In genomic region chr6:149355799-149356198, GRCm38 (mm10) we compare ENCODE assay signal across 8 mouse cellular contexts. TPM values are rescaled to one million over a fixed set of nuclear protein-coding genes. Genes with fewer than 3 reads are reported as not detected.
DNase-seq lines count a peak whose midpoint lies in the region; ATAC-seq and TF ChIP-seq lines count a peak whose summit lies in the region.
"Not testable (repeated sequence)": the region's sequence is repeated elsewhere in the genome, so short reads cannot be mapped to it uniquely, and the experiment has no call there.

No protein-coding gene starts in this region.

- WGBS in liver, embryonic 15.5 days (ENCODE audit: insufficient replicate concordance), result 25% methylated on average over 4 of the region's 4 CpGs

- H3K36me3 ChIP-seq in G1E (replicated peaks); liver, embryonic 15.5 days (replicated peaks): not testable (repeated sequence)

- TF ChIP-seq CTCF in G1E (IDR thresholded peaks at IDR 0.05; ENCODE audit: low read depth, low read length); bone marrow macrophage, adult 2 months (IDR thresholded peaks at IDR 0.05; ENCODE audit: low read depth, low read length): not testable (repeated sequence)

- not testable (repeated sequence) for H3K4me1 ChIP-seq in G1E (ENCODE audit: insufficient read depth, low read depth, low read length); bone marrow macrophage, adult 2 months (ENCODE audit: control insufficient read depth, insufficient read depth, low read length); liver, embryonic 15.5 days (replicated peaks)

- TF ChIP-seq POLR2A in bone marrow macrophage, adult 2 months (IDR thresholded peaks at IDR 0.05; ENCODE audit: borderline replicate concordance, low read depth, low read length), result not testable (repeated sequence)

- not testable (repeated sequence) for H3K9ac ChIP-seq in liver, embryonic 15.5 days

- H3K27ac ChIP-seq in bone marrow macrophage, adult 2 months (ENCODE audit: insufficient read depth, low read depth, low read length), result peak overlapping the region; percentile 2
- H3K27ac ChIP-seq in liver, embryonic 15.5 days (replicated peaks), result not testable (repeated sequence)

- H3K27me3 ChIP-seq in G1E (ENCODE audit: insufficient read depth, low read length); liver, embryonic 15.5 days: not testable (repeated sequence)

- not testable (repeated sequence) for H3K4me3 ChIP-seq in G1E (ENCODE audit: low read depth, low read length); bone marrow macrophage, adult 2 months (ENCODE audit: insufficient read depth, low read length); liver, embryonic 15.5 days (replicated peaks)

- H3K4me2 ChIP-seq in liver, embryonic 15.5 days, result not testable (repeated sequence)

- DNase-seq in A20 (ENCODE audit: low read depth, low spot score) (peak; percentile 92), liver (peak; percentile 12)
- DNase-seq in G1E (ENCODE audit: low spot score), result not testable (repeated sequence)
- DNase-seq in urinary bladder, postnatal 14 days (ENCODE audit: low spot score), result peak; percentile 28

- peak; percentile 8; the same call in 1 of the 2 replicates for ATAC-seq in G1E (ENCODE audit: extremely low read depth, insufficient number of reproducible peaks, low FRiP score, poor library complexity, severe bottlenecking)
- ATAC-seq in erythroid progenitor cell, adult 5-6 weeks (replicated peaks; ENCODE audit: low FRiP score, poor library complexity, severe bottlenecking), result 0 out of 2 replicates have a peak, but pooled peaks have one; percentile 25
- ATAC-seq in liver, embryonic 15.5 days (ENCODE audit: insufficient read depth), result peak; percentile 78
- peak; percentile 90 for ATAC-seq in megakaryocyte-erythroid progenitor cell, adult 5-6 weeks (replicated peaks; ENCODE audit: low FRiP score, low TSS enrichment, poor library complexity, severe bottlenecking)

- H3K9me3 ChIP-seq in G1E (replicated peaks); liver, embryonic 15.5 days (replicated peaks): not testable (repeated sequence)

RNA-seq across cellular contexts. Expression of gene Resf1, which starts 46.6 kb away (rescaled TPM):
- total RNA-seq in G1E (2014; fragmentation: Nextera tagmentation), result 356 and 386 TPM in 2 replicates
- 114 and 149 TPM in 2 replicates for total RNA-seq in G1E (2017)
- 28.5 and 50.2 TPM in 2 replicates for polyA plus RNA-seq in G1E (2012)
- 46.4 and 50.0 TPM in 2 replicates for polyA plus RNA-seq in bone marrow macrophage, adult 2 months (2012; ENCODE audit: insufficient read depth, insufficient read length, missing spikeins)
- 113 and 155 TPM in 2 replicates for total RNA-seq in erythroid progenitor cell, adult 5-6 weeks (2015; ENCODE audit: low replicate concordance)
- 109 and 117 TPM in 2 replicates for total RNA-seq in erythroid progenitor cell, adult 5-6 weeks (2017; ENCODE audit: low replicate concordance)
- 26.6 and 27.3 TPM in 2 replicates for polyA plus RNA-seq in liver, embryonic 15.5 days (2015; fragmentation: Nextera tagmentation; extraction: Ambion mirVana)
- 48.3 and 72.8 TPM in 2 replicates for total RNA-seq in megakaryocyte-erythroid progenitor cell, adult 5-6 weeks (2014; fragmentation: Nextera tagmentation)
- 64.1 and 71.6 TPM in 2 replicates for total RNA-seq in megakaryocyte-erythroid progenitor cell, adult 5-6 weeks (2017)

RNA-seq across cellular contexts. Expression of gene Bicd1, which starts 52.9 kb away (rescaled TPM):
- 14.0 and 14.9 TPM in 2 replicates for total RNA-seq in G1E (2014; fragmentation: Nextera tagmentation)
- 5.2 and 9.5 TPM in 2 replicates for total RNA-seq in G1E (2017)
- polyA plus RNA-seq in G1E (2012), result 0.80 and 0.89 TPM in 2 replicates
- polyA plus RNA-seq in bone marrow macrophage, adult 2 months (2012; ENCODE audit: insufficient read depth, insufficient read length, missing spikeins), result 0.09 and 0.35 TPM in 2 replicates
- total RNA-seq in erythroid progenitor cell, adult 5-6 weeks (2015; ENCODE audit: low replicate concordance), result 0.36 and 0.42 TPM in 2 replicates
- 0.51 and 13.1 TPM in 2 replicates for total RNA-seq in erythroid progenitor cell, adult 5-6 weeks (2017; ENCODE audit: low replicate concordance)
- 0.51 and 0.54 TPM in 2 replicates for polyA plus RNA-seq in liver, embryonic 15.5 days (2015; fragmentation: Nextera tagmentation; extraction: Ambion mirVana)
- 12.7 and 18.4 TPM in 2 replicates for total RNA-seq in megakaryocyte-erythroid progenitor cell, adult 5-6 weeks (2014; fragmentation: Nextera tagmentation)
- total RNA-seq in megakaryocyte-erythroid progenitor cell, adult 5-6 weeks (2017), result 8.2 and 9.2 TPM in 2 replicates

Comparison
In these comparisons a context has a peak if more than half of its experiments do, and no peak if none do; other contexts are left out.
1. ATAC-seq: peak in every context shown above with its lines; median percentile 90 in megakaryocyte-erythroid progenitor cell, adult 5-6 weeks; 78 in liver, embryonic 15.5 days; 25 in erythroid progenitor cell, adult 5-6 weeks; 8 in G1E.